Mouse (Mus musculus): Measurements from ENCODE around the gene Vmn2r29.
"Not testable (repeated sequence)": the region's sequence is repeated elsewhere in the genome, so short reads cannot be mapped to it uniquely, and the experiment has no call there.

Vmn2r29 gene

DNA sequence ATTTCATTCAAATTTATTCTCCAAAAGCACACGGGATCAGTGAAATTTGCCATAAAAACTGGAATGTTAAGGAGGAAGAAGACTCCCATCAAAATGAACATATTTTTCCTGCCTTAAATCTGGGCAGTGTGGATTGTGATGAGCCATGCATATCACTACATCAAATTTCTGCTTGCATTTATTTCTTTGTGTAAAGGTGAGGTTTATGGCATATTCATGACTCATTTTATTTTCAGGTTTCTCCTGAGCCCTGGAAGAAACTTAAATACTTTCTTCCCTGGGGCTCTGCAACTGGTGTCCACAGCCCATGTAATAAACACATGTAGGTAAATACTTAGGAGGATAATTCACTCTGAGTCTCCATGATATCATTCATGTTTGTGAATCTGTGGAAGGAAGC, at the start of gene Vmn2r29:
Gene Vmn2r29, minus strand, starts transcription at position 101 of the 400 bp plus-strand sequence.
- DNase-seq, result not testable (repeated sequence)

DNA sequence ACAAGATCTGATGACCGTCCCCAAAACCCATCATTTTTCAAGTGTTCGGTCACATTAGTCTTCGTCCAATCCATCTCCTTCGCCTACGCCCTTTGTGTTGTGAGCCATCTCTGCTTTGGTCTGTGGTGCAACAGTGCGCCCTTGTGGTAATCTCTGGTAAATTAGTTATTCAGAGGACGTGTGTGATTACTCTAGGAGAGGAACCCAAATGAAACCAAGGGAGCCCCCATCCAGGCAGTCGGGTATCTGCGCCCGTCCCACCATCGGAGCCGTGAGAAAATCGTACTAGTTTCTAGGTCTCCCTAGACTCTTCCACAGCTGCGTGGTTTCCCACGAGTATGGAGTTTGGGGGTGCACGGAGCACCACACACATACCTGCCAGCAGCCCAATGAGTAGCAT, 48.5 kb upstream of the Vmn2r29 start:
- DNase-seq, result peak; percentile 18

DNA sequence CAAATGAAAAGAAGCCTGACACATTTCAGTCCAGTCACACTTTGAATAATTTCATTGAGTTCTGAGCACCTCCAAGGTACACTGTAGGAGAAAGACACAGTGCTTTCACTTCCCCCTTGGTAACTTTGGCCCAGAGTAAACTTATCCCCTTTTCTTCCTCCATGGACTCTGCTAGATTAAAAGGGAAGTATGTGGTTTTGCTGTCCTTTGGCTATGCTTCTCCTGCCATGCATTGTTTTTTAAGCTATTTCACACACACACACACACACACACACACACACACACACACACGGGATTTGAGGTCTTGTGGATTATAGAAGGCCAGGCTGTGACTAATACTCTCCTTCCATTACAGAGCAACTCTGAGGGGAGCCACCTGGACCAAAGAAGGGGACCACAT, 34.3 kb upstream of the Vmn2r29 start:
- DNase-seq, result no peak

DNA sequence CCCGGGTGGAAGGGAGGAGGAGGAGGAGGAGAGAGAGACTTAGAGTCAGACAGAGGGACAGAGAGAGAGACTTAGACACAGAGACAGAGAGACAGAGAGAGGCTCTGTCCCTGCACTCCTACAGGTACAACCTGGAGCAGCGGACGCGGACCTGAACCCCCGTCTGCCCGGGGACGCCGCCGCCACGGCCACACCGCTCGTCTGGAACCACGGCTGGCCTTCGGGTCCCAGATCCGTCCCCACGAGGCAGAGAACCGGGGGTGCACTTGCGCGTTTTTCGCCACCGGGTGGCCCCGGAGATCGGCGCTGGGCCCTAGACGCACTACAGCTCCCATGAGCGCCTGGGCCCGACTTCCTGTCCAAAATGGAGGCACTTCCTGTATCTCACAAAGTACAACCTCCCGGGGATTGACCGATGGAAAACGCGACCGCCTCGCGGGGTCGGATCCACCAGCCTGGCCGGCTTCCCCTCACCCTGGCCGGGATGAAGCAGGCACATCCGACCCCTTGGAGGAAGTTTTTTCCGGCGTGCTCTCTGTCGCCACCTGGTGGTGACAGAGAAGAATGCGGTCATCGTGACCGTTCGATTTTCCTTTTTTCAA, 30.9 kb upstream of the Vmn2r29 start, which contains the start of gene Gm45844:
Gene Gm45844, minus strand, starts transcription at position 324 of the 602 bp plus-strand sequence.
- peak; percentile 65 for DNase-seq

DNA sequence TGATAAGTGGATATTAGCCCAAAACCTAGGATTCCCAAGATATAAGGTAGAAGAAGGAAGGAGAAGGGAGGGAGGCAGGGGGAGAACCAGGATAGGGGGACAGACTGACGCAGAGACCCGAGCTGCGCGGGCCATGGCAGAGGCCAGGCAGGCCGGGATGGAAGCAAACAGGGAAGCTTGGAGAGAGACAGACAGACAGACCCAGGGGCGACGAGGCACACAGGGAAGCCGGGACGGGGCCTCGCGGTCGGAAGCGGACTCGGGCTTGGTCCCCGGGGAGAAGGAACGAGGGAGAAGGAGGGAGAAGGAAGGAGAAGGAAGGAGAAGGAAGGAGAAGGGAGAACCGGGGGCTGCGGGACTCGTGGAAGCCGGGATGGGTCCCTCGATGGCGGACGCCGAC, 30.4 kb upstream of the Vmn2r29 start:
- DNase-seq, result peak; percentile 22

DNA sequence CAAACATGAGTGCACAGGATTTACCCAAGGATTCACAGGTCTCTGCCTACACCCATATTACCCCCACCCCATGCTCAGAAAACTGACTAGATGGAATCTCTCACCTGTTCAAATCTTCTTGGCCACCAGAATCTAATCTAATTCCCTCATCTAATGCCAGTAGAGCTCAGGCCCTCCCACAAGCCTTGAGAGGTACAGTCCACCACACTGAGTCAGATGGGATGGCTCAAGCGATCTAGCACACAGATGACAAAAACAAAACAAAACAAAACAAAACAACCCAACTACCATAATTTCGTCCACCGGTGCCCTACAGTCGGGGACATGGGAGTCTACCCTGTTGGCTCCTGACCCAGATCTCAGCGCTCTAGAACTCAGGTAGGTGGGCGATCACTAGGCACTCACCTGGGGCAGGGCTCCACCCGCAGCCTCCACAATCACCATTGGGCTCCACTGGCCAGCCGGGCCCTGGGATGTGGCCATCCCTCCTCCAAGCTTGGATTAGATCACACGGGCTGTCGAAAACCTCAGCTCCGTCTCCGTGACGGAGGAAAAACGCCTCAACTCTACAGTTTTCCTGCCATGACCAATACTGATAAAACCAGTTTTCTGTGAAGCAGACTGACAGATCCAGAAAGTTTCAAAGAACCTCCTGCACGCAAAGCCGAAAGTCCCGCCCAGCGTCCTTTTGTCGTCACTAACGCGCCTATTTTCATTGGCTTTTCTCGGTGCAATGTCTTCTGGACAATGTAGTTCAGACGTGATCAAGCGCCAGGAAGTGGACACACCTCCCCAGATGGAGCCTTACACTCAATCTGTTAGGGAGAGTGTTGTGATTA, 37.6 kb downstream of the Vmn2r29 start, which contains the start of gene Zfp772:
Gene Zfp772, minus strand, starts transcription at position 686 of the 839 bp plus-strand sequence.
- DNase-seq, result not testable (repeated sequence)

DNA sequence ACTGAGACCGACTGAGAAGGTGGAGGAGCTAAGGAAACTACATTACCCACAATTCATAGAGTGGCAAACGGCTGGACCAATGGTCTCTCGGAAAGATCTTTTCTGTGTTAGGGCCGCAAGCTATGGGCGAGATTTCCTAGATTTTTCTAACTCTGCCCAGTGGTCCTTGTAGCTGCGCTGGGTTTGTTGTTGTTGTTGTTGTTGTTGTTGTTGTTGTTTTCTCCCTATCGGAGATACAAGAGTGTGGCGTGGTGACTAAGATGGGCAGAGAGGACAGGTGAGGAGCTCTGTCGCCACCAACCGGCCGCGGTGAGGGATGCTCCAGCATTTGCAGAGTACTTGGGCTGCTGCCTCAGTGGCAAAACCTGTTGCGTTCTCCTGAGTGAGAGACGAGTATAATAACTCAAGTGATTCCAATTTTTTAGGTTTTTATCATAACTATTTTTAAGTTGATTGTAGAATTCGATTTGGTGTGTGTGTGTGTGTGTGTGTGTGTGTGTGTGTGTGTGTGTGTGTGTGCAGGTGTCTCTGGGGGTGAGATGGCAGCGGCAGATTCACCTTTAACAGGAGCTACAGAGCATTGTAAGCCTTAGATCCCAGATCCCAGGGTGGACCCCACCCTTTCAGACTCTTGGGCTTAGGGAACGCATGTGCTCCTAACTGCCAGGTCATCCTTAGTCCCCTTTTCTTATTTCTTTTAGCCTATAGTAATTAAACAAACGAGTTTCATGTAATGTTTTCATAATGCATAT, 58.8 kb downstream of the Vmn2r29 start:
- DNase-seq, result peak; percentile 69

DNA sequence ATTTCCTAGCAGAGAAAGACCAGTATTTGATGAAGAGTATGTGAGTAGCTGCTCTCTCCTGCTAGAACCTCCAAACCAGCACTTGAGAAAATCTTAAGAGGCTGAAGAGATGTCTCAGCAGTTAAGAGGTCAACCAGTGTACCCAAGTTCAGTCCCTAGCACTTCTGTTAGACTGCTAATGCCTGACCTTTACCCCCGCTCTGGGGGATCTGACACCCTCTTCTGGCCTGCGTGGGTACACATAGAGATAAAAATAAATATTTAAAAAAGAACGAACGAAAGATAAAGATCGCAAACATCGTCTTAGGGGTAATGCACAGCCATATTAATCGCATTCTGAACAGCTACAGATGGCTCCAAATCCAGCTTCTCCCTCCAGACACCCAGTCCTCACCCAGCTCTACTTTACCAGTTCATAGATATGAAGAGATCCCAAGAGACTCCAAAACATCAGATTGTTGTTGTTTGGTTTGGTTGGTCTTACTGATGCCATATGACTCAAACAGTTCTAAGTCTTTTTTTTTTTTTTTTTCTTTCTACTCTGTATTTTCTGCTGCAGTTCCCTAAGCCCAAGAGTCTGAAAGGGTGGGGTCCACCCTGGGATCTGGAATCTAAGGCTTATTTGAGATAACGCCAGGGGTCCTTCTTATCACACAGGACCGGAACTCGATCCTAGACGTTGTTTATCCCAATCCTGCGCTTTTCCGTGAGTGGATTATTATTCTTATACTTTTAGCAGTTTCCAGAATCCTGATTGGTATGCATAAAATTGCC, 59.5 kb downstream of the Vmn2r29 start:
- no peak for DNase-seq

DNA sequence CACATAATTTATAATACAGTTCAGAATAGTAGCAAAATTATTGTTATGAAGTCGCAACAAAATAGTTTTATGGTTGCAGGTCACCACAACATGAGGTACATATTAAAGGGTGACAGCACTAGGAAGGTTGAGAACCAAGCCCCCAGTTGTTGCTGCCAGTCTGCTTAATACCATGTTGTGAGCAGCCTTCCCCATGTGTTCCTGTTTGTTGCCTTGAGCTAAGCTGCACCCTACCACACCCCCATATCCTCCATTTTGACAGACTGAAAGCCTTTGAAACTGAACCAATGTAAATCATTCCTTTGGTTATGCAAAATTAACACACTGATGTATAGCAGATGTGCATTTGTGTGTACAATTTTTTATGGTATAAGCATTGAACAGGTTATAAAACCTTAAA, 61.2 kb downstream of the Vmn2r29 start:
- no peak for DNase-seq

Measured in liver (tissue).